Mouse (Mus musculus) olfactory bulb, adult 2 months (tissue): Measurements from ENCODE around the gene Mks1.

Source experiments
- CTCF ChIP-seq: fragments of 200-500 bp; IDR thresholded peaks from 2 replicates; pipeline ENCODE4 v1.5.1; 2012; ENCODE audit warnings: low read depth, mild to moderate bottlenecking, low read length, moderate library complexity; ENCODE audit not compliant: insufficient read depth
- POLR2A ChIP-seq: fragments of 200-500 bp; IDR thresholded peaks from 2 replicates; pipeline ENCODE4 v1.6.1; 2012; ENCODE audit warnings: mild to moderate bottlenecking, low read depth, low read length, moderate library complexity; ENCODE audit not compliant: insufficient read depth

GRCm38 (mm10) chr11:87853597-87853954, 561 bp downstream of the Mks1 start:
- TF ChIP-seq CTCF (no peak), POLR2A (no peak)
